Mouse (Mus musculus) limb, embryonic 11.5 days (tissue): Measurements from ENCODE around the gene Rplp0. TPM values are rescaled to one million over a fixed set of nuclear protein-coding genes. Genes with fewer than 3 reads are reported as not detected.

Experiments used
- ATAC-seq: fragments of 200-750 bp; cut with Nextera tagmentation; 2 replicates; pipeline ENCODE4 v1.8.0; 2017; ENCODE audit warnings: low read depth; ENCODE audit not compliant: insufficient number of reproducible peaks, low FRiP score, low TSS enrichment
- DNase-seq: peaks from one replicate; pipeline ENCODE4 v3.0.0-alpha.2; 2015; ENCODE audit warnings: low spot score
- H3K27ac ChIP-seq: fragments of 300-500 bp; sonication (generic); replicated peaks from 2 replicates; pipeline ENCODE4 v1.5.1; 2014; ENCODE audit warnings: low read depth, mild to moderate bottlenecking, low read length
- H3K27me3 ChIP-seq: fragments of 300-500 bp; sonication (generic); 2 replicates; pipeline ENCODE4 v1.6.1; 2014; ENCODE audit warnings: mild to moderate bottlenecking, low read length, mixed read lengths; ENCODE audit not compliant: control insufficient read depth, insufficient read depth
- H3K36me3 ChIP-seq: fragments of 300-500 bp; sonication (generic); 2 replicates; pipeline ENCODE4 v1.6.1; 2014; ENCODE audit warnings: mild to moderate bottlenecking, low read length, moderate library complexity, mixed read lengths; ENCODE audit not compliant: control insufficient read depth, insufficient read depth
- H3K4me1 ChIP-seq: fragments of 300-500 bp; sonication (generic); 2 replicates; pipeline ENCODE4 v1.6.1; 2014; ENCODE audit warnings: low read length, mixed read lengths; ENCODE audit not compliant: control insufficient read depth, insufficient read depth
- H3K4me2 ChIP-seq: fragments of 300-500 bp; sonication (generic); 2 replicates; pipeline ENCODE4 v1.6.1; 2014; ENCODE audit warnings: low read depth, mild to moderate bottlenecking, moderate library complexity; ENCODE audit not compliant: severe bottlenecking
- H3K4me3 ChIP-seq: fragments of 300-500 bp; sonication (generic); 2 replicates; pipeline ENCODE4 v1.5.1; 2014; ENCODE audit warnings: low read depth, low read length
- H3K9ac ChIP-seq: fragments of 300-500 bp; sonication (generic); 2 replicates; pipeline ENCODE4 v1.6.1; 2014; ENCODE audit warnings: mild to moderate bottlenecking, low read length
- H3K9me3 ChIP-seq: fragments of 300-500 bp; sonication (generic); 2 replicates; pipeline ENCODE4 v1.6.1; 2016; ENCODE audit warnings: low read length; ENCODE audit not compliant: control insufficient read depth
- WGBS: fragments of 180-500 bp; shearing (Covaris S2); extraction: QIAGEN DNeasy Blood & Tissue Kit; methylation state at CpG from one replicate; pipeline ENCODE4 v1.1.7; 2014; 5-methylcytosine and 5-hydroxymethylcytosine counted together
- polyA plus RNA-seq: library from polyadenylated mRNA; unstranded; fragments of >200 nt; fragmentation: Nextera tagmentation; extraction: Ambion mirVana; gene quantifications from 2 replicates; pipeline ENCODE4 v1.2.1, GENCODE M21; 2014

Gene Rplp0
- polyA plus RNA-seq, result 1,447 and 1,526 TPM in 2 replicates

DNA sequence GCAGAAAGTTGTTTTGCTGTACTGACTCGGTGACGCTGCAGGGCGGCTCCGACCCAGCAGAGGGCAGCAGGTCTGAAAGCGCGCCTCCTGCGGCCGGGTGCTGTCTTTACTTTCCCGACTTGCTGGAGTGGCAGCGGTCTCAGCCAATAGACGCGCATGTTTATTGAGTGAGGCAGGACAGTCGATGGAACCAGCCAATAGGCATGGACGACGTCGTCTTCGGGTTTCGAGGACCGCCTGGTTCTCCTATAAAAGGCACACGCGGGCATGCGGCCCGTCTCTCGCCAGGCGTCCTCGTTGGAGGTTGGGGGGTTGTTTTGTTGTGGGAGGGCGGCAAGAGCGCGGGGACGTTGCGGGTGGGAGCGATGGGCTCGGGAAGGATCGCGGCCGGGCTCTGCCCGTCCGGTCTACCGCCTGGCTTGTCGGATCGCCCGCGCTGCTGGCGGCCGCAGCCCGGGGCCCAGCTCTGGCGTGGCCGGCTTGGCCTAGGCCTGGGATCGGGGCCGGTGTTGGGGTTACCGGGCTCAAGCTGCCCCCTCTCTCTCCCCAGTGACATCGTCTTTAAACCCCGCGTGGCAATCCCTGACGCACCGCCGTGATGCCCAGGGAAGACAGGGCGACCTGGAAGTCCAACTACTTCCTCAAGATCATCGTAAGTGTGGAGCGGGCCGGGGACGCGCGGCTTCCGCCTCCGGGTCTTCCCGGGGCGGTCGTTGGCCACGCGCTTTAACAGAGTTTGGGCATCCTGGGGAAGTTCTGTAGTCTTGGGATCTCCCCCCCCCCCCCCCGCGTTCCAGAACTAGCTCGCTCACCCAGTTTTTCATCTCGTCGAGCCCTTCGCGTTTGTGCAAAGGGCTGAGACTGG, at the start of gene Rplp0:
TSS of gene Rplp0 (plus strand) at position 231 of the 865 bp plus-strand sequence.
- no peaks in the 10 kb centered on the region for H3K9me3 ChIP-seq
- H3K36me3 ChIP-seq, result peaks cover 22% of the 10 kb centered on the region
- H3K4me2 ChIP-seq, result peak within 1 kb of the TSS; percentile 85
- ATAC-seq, result peak; percentile 97
- H3K4me1 ChIP-seq, result peaks cover 6% of the 10 kb centered on the region; the same call in 1 of the 2 replicates
- H3K27ac ChIP-seq, result 0 out of 2 replicates have a peak within 1 kb of the TSS, but pooled peaks have one; percentile 36
- DNase-seq, result peak; percentile 100
- H3K4me3 ChIP-seq, result peak within 1 kb of the TSS; percentile 97
- H3K27me3 ChIP-seq, result no peaks in the 10 kb centered on the region
- under 1% methylated on average over 78 of the region's 78 CpGs for WGBS
- peak within 1 kb of the TSS; percentile 98 for H3K9ac ChIP-seq

DNA sequence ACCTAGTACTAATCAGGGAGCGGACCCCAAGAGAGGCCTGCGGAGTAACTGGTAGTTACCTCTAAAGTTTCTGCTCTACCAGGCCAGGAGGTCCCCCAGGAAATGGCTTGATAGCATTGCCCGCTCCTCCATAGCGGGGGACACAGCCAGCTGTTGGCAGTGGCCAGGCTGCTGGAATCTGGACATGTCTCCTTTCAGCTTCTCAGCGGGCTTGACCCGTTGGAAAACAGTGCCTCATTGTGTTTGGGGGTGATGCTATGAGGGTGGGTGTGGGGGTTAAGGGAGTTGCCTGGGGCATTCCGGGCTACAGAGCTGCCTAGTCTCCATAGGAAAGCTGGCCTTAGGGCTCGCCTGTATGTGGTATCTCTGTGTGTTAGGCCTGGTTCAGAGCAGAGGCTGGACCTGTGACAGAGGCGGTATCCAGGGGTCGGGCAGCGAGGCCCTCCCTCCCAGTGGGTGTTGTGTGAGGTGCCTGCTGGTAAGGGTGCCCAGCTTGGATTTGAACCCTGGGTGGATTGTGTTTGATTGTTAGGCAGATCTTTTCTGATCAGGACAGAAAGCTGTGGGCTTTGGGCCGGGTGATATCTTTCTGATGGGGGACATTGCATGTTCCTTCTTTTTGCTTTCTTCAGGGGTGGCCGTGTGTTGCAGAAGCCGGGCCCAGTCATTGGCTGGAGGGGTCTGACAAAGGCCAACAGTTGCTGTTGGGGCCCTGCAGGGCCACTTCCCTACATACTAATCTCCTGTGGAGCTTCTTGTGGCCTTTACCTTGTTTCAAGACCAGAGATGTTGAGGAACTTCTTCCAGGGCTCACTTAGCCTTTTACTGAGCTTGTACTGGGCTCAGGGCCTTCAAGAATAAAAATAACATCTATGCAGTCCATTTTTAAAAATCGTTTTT, 49.2 kb upstream of the Rplp0 start:
- DNase-seq (no peak), ATAC-seq (no peak)
- Histone ChIP-seq H3K9me3 (no peaks in the 10 kb centered on the region), H3K27ac (peak overlapping the region; percentile 37), H3K36me3 (no peaks in the 10 kb centered on the region), H3K4me2 (no peak overlapping the region; the same call in 1 of the 2 replicates), H3K9ac (no peak overlapping the region), H3K4me3 (no peak overlapping the region), H3K4me1 (peaks cover 32% of the 10 kb centered on the region), H3K27me3 (no peaks in the 10 kb centered on the region)
- 78% methylated on average over 15 of the region's 15 CpGs for WGBS

DNA sequence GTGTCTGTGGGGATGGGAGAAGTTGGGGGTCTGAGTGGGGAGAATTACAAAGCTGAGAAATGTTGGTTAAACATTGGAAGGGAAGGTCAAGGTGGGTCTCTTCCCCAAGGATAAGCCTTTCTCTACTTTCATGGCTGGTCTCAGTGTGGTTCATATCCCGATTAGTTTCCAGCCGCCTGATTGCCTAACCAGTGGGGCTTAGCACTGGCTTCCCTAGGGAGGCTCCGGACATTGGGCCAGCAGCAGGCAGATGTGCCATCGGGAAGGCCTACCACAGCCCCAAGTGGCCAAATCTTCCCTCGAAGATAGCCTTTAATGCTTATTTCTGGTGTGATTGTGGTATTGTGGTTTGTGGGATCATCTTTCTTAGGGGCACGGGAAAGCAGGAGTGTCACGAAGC, 46.9 kb upstream of the Rplp0 start:
- ATAC-seq, result no peak
- H3K4me1 ChIP-seq, result peaks cover 34% of the 10 kb centered on the region
- WGBS, result 95% methylated on average over 7 of the region's 7 CpGs

DNA sequence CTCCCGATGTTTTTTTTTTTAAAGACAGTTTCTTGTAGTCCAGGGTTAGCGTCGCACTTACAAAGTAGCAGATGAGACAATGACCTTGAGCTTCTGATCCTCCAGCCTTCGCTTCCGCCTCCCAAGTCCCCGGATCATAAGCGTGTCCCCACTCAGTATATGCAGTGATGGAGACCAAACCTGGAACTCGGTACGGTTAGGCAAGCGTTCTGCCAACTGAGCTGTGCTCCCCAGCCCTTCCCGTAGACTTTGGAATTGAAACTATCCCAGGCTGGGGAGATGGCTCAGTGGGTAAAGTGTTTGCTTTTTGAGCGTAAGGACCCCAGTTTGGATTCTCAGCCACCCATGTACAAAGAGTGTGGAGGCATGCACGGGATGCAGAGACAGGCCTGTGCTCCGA, 46.0 kb upstream of the Rplp0 start:
- H3K27ac ChIP-seq, result no peak overlapping the region
- DNase-seq, result no peak
- no peaks in the 10 kb centered on the region for H3K36me3 ChIP-seq
- no peak overlapping the region for H3K4me3 ChIP-seq
- ATAC-seq, result no peak
- H3K9me3 ChIP-seq, result no peaks in the 10 kb centered on the region
- H3K4me2 ChIP-seq, result no peak overlapping the region
- WGBS, result 97% methylated on average over 14 of the region's 14 CpGs
- H3K4me1 ChIP-seq, result peaks cover 25% of the 10 kb centered on the region
- H3K9ac ChIP-seq, result no peak overlapping the region
- no peaks in the 10 kb centered on the region for H3K27me3 ChIP-seq

More for the DNA sequence above, 46.9 kb upstream of the Rplp0 start:
- H3K36me3 ChIP-seq, result no peaks in the 10 kb centered on the region
- no peak overlapping the region for H3K9ac ChIP-seq
- no peak for DNase-seq
- no peak overlapping the region for H3K27ac ChIP-seq
- H3K9me3 ChIP-seq, result no peaks in the 10 kb centered on the region
- no peak overlapping the region for H3K4me2 ChIP-seq
- no peaks in the 10 kb centered on the region for H3K27me3 ChIP-seq
- no peak overlapping the region for H3K4me3 ChIP-seq

DNA sequence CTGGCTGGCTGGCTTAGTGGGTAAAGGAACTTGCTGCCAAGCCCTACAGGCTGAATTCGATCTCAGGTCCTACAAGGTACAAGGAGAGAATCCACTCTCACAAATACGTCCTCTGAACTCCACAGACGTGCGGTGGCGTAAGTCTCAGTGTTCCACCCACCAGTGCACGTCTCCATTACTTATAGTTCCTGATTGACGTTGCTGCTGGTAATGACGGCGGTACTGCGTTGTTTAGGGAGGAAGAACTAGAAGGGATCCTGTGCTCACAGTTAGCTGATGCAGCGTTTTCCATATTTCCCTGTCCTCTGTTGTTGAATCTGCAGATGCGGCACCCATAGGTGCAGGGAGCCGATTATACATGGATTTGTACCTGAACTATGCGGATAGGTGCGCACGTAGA, 45.5 kb upstream of the Rplp0 start:
- 94% methylated on average over 16 of the region's 16 CpGs for WGBS
- no peak overlapping the region for H3K27ac ChIP-seq
- no peaks in the 10 kb centered on the region for H3K36me3 ChIP-seq
- H3K4me3 ChIP-seq, result no peak overlapping the region
- no peak overlapping the region for H3K9ac ChIP-seq
- peaks cover 21% of the 10 kb centered on the region for H3K4me1 ChIP-seq
- DNase-seq (no peak), ATAC-seq (no peak)
- no peaks in the 10 kb centered on the region for H3K27me3 ChIP-seq
- no peak overlapping the region for H3K4me2 ChIP-seq
- H3K9me3 ChIP-seq, result no peaks in the 10 kb centered on the region

DNA sequence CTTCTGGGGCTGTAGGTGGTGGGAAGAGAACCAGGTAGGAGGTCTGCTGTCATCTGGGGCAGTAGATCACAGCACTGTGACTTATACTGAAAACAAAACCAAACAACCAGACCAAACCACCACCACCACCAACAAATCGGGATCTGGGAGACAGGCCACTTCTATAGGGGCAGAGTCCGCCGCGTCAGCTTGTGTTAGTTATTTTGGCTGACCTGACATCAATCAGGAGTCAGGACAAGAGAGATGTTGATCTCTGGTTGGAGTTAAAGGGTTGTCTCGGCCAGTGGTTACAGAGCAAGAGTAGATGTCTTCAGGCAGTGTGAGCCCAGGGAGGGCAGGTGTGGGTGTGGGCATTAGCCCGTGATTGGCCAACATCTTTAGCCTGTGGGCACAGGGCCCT, 44.9 kb upstream of the Rplp0 start:
- no peak for ATAC-seq
- DNase-seq, result no peak
- no peak overlapping the region for H3K9ac ChIP-seq
- 79% methylated on average over 6 of the region's 6 CpGs for WGBS
- peak overlapping the region; percentile 76 for H3K27ac ChIP-seq
- H3K9me3 ChIP-seq, result no peaks in the 10 kb centered on the region
- H3K4me3 ChIP-seq, result no peak overlapping the region
- H3K27me3 ChIP-seq, result no peaks in the 10 kb centered on the region
- no peak overlapping the region for H3K4me2 ChIP-seq
- H3K36me3 ChIP-seq, result no peaks in the 10 kb centered on the region
- peaks cover 17% of the 10 kb centered on the region for H3K4me1 ChIP-seq

DNA sequence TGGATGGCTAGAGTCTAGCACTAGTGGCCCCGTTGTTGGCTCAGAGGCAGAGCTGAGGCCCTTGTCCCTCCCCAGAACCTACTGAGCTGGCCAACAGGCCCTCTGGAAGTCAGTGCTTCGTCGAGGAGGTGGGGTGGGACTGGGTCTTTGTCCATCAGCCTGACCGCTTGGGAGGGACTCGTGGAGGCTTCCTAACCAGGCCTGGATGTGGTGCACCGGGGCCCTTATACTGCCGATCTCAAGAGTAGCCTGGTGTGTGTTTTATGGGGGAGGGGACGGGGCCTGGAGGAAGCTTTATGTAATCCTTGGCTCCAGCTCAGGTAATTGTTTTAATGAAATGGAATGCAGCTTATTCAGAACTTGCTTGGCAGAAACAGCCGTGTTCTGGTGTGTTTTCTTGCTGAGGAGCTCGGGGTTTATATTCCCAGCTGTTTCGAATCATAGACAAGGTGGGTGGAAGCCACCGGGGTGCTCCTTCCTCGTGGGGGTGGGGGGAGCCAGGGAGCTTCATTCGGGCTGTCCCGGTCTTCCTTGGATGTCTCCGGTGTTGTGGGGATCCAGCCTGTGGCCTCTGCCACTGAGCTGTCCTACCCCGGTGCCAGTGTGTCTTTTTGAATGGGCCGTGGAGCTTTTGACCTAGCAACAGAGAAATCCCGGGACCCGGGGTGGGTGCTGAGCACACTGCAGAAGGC, 44.2 kb upstream of the Rplp0 start:
- peak overlapping the region; percentile 76 for H3K27ac ChIP-seq
- no peak overlapping the region for H3K9ac ChIP-seq
- H3K4me1 ChIP-seq, result peaks cover 19% of the 10 kb centered on the region
- DNase-seq (no peak), ATAC-seq (peak; percentile 76)
- H3K4me2 ChIP-seq, result peak overlapping the region; percentile 0; the same call in 1 of the 2 replicates
- H3K9me3 ChIP-seq, result no peaks in the 10 kb centered on the region
- no peak overlapping the region for H3K4me3 ChIP-seq
- H3K36me3 ChIP-seq, result no peaks in the 10 kb centered on the region
- 37% methylated on average over 20 of the region's 20 CpGs for WGBS
- H3K27me3 ChIP-seq, result no peaks in the 10 kb centered on the region
